Mouse (Mus musculus) spleen, adult 2 months (tissue): ENCODE measurements around the gene Adck2.

Experiments
- CTCF ChIP-seq: fragments of 200-500 bp; IDR thresholded peaks from 2 replicates; pipeline ENCODE4 v1.5.1; 2011; ENCODE audit warnings: mild to moderate bottlenecking, inconsistent platforms; ENCODE audit not compliant: insufficient read depth, insufficient read length, insufficient replicate concordance; ENCODE audit errors: extremely low read depth
- POLR2A ChIP-seq: fragments of 200-500 bp; IDR thresholded peaks from 2 replicates; pipeline ENCODE4 v1.6.1; 2011; ENCODE audit warnings: low read depth, low read length, inconsistent platforms

DNA sequence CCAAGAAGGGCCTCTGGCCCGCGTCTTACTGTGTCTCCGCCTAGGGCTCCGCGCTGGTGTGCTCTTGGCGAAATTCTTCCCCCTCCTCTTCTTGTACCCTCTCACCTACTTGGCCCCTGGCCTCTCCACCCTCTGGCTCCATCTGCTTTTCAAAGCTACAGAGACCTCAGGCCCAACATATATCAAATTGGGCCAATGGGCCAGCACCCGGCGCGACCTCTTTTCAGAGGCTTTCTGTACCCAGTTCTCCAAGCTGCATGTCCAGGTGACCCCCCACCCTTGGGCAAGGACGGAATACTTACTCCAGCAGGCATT is 839 bp downstream of the Adck2 start:
- TF ChIP-seq CTCF = no peak
- TF ChIP-seq POLR2A = no peak
